Mouse (Mus musculus) midbrain, embryonic 16.5 days (tissue): ENCODE data around the gene Zfp593. TPM values are rescaled to one million over a fixed set of nuclear protein-coding genes. Genes with fewer than 3 reads are reported as not detected.
A peak's percentile ranks its signal among the peaks of the same experiment; 100 is the strongest.

Source experiments
- ATAC-seq: fragments of 200-750 bp; cut with Nextera tagmentation; 2 replicates; pipeline ENCODE4 v1.8.0; 2017; ENCODE audit warnings: moderate TSS enrichment
- H3K27ac ChIP-seq: fragments of 300-500 bp; sonication (generic); 2 replicates; pipeline ENCODE4 v1.5.1; 2014; ENCODE audit warnings: mild to moderate bottlenecking, low read length, mixed read lengths
- H3K27me3 ChIP-seq: fragments of 300-500 bp; sonication (generic); 2 replicates; pipeline ENCODE4 v1.6.1; 2014; ENCODE audit warnings: low read depth, low read length, mixed read lengths; ENCODE audit not compliant: control insufficient read depth, insufficient read depth
- H3K36me3 ChIP-seq: fragments of 300-500 bp; sonication (generic); 2 replicates; pipeline ENCODE4 v1.6.1; 2014; ENCODE audit warnings: mild to moderate bottlenecking, low read length, moderate library complexity, mixed read lengths; ENCODE audit not compliant: control insufficient read depth, insufficient read depth
- H3K4me1 ChIP-seq: fragments of 300-500 bp; sonication (generic); 2 replicates; pipeline ENCODE4 v1.6.1; 2014; ENCODE audit warnings: mild to moderate bottlenecking, low read length, mixed read lengths; ENCODE audit not compliant: control insufficient read depth, insufficient read depth
- H3K4me2 ChIP-seq: fragments of 300-500 bp; sonication (generic); 2 replicates; pipeline ENCODE4 v1.6.1; 2014; ENCODE audit warnings: mild to moderate bottlenecking, low read length, mixed read lengths
- H3K4me3 ChIP-seq: fragments of 300-500 bp; sonication (generic); 2 replicates; pipeline ENCODE4 v1.5.1; 2014; ENCODE audit warnings: low read depth, mild to moderate bottlenecking, low read length, moderate library complexity, mixed read lengths
- H3K9ac ChIP-seq: fragments of 300-500 bp; sonication (generic); 2 replicates; pipeline ENCODE4 v1.6.1; 2014; ENCODE audit warnings: low read depth, low read length, mixed read lengths
- H3K9me3 ChIP-seq: fragments of 300-500 bp; sonication (generic); replicated peaks from 2 replicates; pipeline ENCODE4 v1.6.1; 2014; ENCODE audit warnings: mild to moderate bottlenecking, low read length, mixed read lengths; ENCODE audit not compliant: control insufficient read depth, poor library complexity, severe bottlenecking
- WGBS: fragments of 180-500 bp; shearing (Covaris S2); extraction: QIAGEN DNeasy Blood & Tissue Kit; methylation state at CpG from one replicate; pipeline ENCODE4 v1.1.7; 2014; 5-methylcytosine and 5-hydroxymethylcytosine counted together
- polyA plus RNA-seq: library from polyadenylated mRNA; unstranded; fragments of >200 nt; fragmentation: Nextera tagmentation; extraction: Ambion mirVana; gene quantifications from 2 replicates; pipeline ENCODE4 v1.2.1, GENCODE M21; 2015

Zfp593 gene
- 12.4 and 13.4 TPM in 2 replicates for polyA plus RNA-seq

DNA sequence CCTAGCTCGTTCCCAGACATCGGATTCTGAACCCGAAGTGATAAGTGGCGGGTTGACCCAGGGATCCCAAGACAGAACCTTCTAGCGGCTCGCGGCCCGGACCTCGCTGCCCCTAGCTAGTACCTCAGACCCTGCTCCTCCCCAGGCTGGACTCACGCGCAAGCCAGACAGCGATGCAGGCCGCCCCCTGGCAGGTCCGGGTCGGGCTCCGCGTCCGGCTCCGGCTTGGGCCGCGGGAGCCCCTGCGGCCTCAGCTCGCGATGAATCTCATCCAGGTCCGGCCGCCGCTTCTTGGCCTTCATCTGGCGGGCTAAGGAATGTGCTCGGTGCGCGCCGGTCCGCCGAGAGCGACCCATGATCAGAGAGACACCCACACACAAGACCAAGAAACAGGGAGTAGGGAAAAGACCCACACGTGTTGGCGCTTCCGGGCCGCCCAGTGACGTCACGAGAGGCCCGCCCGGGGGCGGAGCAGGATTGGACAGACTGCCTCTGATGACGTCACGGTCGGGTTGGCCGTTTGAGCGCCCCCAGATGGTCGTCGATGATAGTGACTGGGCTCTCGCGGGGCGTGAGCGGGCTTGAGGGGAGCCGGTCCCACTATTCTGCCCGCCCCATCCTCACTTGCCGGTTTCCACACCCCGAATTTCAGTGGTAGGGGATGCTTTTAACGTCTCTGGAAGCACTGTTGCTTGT, at the start of gene Zfp593:
TSS of gene Zfp593 (minus strand) at position 445 of the 696 bp plus-strand sequence.
- H3K36me3 ChIP-seq = no peaks in the 10 kb centered on the region
- peak within 1 kb of the TSS; percentile 76 for H3K9ac ChIP-seq
- peaks cover 19% of the 10 kb centered on the region for H3K27me3 ChIP-seq
- no peaks in the 10 kb centered on the region for H3K9me3 ChIP-seq
- under 1% methylated on average over 60 of the region's 60 CpGs for WGBS
- H3K4me3 ChIP-seq = peak within 1 kb of the TSS; percentile 67
- H3K4me1 ChIP-seq = peaks cover 19% of the 10 kb centered on the region
- peak; percentile 74 for ATAC-seq
- no peak within 1 kb of the TSS for H3K27ac ChIP-seq
- H3K4me2 ChIP-seq = peak within 1 kb of the TSS; percentile 85

DNA sequence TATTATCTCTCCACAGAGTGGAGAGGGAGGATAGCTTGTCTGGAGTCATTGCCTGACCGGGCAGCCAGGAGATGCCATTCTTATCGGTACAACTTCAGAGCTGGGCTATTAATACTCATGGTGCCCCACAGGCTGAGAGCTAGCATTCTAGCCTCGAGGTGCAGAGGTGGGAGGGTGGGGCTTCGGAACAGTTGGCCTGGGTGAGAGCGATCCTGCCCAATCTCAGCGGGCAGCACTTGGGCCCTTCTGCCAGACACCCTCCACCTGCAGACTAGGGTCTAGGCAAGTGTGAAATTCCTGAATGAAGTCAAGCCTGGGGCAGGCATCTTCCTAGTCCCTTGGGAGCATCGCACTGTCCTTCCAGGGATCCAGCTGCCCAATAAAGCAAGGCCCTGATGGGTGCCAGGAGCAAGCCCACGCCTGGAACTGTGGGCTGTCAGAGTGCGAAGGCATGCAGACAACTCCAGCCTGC, 48.3 kb upstream of the Zfp593 start:
- Histone ChIP-seq H3K4me2 (no peak overlapping the region), H3K27me3 (no peaks in the 10 kb centered on the region), H3K36me3 (no peaks in the 10 kb centered on the region), H3K4me1 (peaks cover 2% of the 10 kb centered on the region), H3K4me3 (no peak overlapping the region), H3K9me3 (no peaks in the 10 kb centered on the region), H3K27ac (no peak overlapping the region), H3K9ac (no peak overlapping the region)
- 75% methylated on average over 9 of the region's 9 CpGs for WGBS
- no peak for ATAC-seq

DNA sequence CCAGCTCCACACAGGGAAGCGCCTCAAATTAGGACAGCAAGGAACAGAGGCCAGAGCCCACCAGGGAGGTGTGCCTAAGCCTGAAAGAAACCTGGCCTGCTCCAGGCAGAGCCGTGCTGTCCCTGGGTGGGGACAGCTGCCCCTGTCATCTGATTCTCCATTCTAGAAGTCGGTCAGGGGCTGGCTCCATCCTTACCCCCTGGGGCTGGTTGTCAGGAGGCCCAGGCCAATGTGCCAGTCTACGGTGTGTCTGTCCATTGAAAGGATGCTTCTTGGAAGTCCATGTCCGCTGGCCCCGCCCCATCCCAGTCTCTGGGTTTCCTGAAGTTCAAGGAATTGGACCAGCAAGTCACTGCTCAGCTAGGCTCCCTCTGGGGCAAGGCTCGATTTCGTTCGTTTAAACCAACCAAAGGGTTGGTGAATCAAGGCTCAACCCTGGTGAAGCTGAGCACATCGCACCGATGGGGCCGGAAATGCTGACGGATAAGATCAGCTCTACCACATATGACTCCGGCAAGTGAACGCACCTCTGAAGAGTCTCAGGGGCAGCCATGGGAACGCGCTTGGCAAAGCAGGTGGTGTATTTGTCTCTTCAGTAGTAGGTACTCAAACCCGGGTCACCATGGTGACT, 47.8 kb upstream of the Zfp593 start:
- 73% methylated on average over 18 of the region's 18 CpGs for WGBS
- H3K9me3 ChIP-seq = no peaks in the 10 kb centered on the region
- no peaks in the 10 kb centered on the region for H3K27me3 ChIP-seq
- H3K27ac ChIP-seq = no peak overlapping the region
- H3K4me2 ChIP-seq = no peak overlapping the region
- H3K4me1 ChIP-seq = peaks cover 8% of the 10 kb centered on the region
- no peak overlapping the region for H3K9ac ChIP-seq
- no peak for ATAC-seq
- H3K36me3 ChIP-seq = no peaks in the 10 kb centered on the region
- no peak overlapping the region for H3K4me3 ChIP-seq

DNA sequence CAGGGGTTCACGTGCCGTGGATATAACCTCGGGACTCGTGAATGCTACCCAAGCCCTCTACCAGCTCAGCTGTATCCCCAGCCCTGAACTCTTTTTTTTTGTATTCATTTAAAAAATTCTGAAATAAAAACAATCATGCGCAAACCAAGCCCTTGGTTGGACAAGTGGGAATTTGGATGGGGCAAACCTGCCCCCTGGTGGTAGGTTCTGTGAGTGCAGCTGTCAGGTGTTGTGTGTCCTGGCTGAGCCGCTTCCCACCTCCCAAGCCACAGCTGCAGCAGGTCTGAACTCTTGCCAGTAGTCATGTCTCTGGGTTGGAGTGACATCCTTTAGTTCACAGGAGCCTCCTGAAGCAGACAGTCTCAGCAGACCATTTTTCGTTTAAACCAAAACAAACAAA, 46.7 kb upstream of the Zfp593 start:
- H3K27me3 ChIP-seq = no peaks in the 10 kb centered on the region
- H3K27ac ChIP-seq = no peak overlapping the region
- no peaks in the 10 kb centered on the region for H3K36me3 ChIP-seq
- H3K4me1 ChIP-seq = peaks cover 8% of the 10 kb centered on the region
- no peaks in the 10 kb centered on the region for H3K9me3 ChIP-seq
- H3K9ac ChIP-seq = no peak overlapping the region
- H3K4me3 ChIP-seq = no peak overlapping the region
- H3K4me2 ChIP-seq = no peak overlapping the region
- 20% methylated on average over 7 of the region's 7 CpGs for WGBS
- ATAC-seq = no peak

DNA sequence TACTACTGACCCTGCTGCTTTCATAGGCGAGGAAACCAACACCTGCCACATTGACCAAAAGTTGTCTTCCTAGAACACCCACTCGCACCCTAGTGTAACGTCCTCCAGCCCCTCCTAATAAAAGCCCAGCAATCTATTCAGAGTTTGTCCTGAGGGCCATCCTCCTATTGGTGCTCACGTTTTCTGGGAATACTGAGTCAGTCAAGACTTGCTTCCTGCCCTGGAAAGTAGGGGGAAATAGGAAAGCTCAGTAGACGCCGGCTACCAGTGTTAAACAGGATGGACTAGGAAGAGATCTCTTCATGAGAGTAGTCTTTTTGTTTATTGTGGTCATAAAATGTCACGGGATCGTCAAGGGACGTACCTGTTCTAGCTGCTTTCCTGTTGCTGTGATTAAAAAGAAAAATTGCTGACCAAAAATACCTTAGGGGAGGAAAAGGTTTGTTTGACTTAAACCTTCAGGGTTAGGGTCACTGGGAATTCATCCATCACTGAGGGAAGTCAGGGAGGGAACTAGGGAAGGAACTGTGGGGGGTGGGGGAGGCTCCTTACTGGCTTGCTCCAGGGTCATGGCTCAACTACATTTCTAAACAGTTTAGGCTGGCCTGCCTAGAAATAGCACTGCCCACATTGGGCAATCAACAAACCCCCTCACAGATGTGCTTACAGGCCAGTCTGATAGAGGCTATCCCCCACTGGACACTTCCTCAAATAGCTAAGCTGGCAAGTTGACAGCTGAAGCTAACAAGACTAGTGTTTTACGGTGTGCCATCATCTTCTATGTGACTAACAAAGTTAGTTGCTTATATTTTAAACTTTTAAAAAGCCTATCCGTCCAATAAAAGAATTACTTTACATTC, 43.2 kb upstream of the Zfp593 start:
- peak overlapping the region; percentile 100 for H3K27ac ChIP-seq
- H3K27me3 ChIP-seq = no peaks in the 10 kb centered on the region
- H3K4me3 ChIP-seq = peak overlapping the region; percentile 81
- peaks cover 17% of the 10 kb centered on the region for H3K4me1 ChIP-seq
- peak overlapping the region; percentile 77 for H3K4me2 ChIP-seq
- H3K9me3 ChIP-seq = no peaks in the 10 kb centered on the region
- no peak for ATAC-seq
- no peaks in the 10 kb centered on the region; the same call in 1 of the 2 replicates for H3K36me3 ChIP-seq
- WGBS = 53% methylated on average over 11 of the region's 11 CpGs
- H3K9ac ChIP-seq = peak overlapping the region; percentile 100

DNA sequence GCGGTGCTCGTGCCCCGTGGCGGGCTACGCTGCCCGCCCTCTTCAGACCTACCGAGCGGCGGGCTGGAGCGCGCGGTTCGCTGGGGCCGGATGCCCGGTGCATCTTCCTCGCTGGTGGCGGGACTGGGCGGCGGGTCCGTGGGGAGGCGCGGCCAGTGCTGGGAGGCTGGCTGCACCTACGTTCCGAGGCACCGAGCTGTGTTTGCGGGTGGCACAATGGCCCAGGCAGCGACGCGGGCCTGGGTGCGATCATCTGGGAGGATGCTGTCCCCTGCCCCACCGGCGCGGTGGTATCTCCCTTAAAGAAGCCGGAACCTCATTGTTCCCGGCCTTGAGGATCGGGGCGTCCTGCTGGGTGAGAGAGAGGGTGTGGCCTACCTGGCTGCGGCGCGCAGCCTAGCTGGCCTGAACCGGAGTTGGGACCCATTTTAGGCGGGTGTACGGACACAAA, 42.2 kb upstream of the Zfp593 start, which contains the start of gene Pdik1l:
TSS of gene Pdik1l (minus strand) at position 321 of the 451 bp plus-strand sequence.
- peaks cover 17% of the 10 kb centered on the region for H3K4me1 ChIP-seq
- H3K4me3 ChIP-seq = peak within 1 kb of the TSS; percentile 81
- under 1% methylated on average over 37 of the region's 43 CpGs for WGBS
- peak within 1 kb of the TSS; percentile 96 for H3K4me2 ChIP-seq
- ATAC-seq = peak; percentile 85
- peak within 1 kb of the TSS; percentile 100 for H3K9ac ChIP-seq
- H3K9me3 ChIP-seq = no peaks in the 10 kb centered on the region
- no peaks in the 10 kb centered on the region for H3K27me3 ChIP-seq
- peak within 1 kb of the TSS; percentile 100 for H3K27ac ChIP-seq
- H3K36me3 ChIP-seq = no peaks in the 10 kb centered on the region; the same call in 1 of the 2 replicates

DNA sequence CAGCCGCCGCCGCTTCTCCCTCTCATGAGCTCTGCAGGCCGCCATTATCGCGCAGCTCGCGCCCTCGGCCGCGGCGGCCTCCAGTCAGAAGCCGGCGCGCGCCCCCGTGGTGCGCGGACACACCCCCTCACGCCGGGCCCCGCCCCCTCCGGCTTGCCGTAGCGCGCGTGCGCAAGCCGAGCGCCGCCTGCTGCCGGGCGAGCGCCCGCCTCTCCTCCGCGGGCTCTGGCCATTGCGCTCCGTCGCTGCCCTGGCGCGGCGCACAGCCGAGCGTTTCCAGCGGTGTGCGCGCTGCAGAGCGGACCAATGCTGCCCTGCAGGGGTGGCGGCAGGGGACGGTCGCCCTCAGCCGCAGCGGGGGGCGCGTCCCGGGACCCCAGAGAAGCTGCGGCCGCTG, 41.8 kb upstream of the Zfp593 start:
- Histone ChIP-seq H3K9ac (peak overlapping the region; percentile 100), H3K4me1 (peaks cover 17% of the 10 kb centered on the region), H3K9me3 (no peaks in the 10 kb centered on the region), H3K27me3 (no peaks in the 10 kb centered on the region), H3K36me3 (peaks cover 1% of the 10 kb centered on the region), H3K4me3 (peak overlapping the region; percentile 81), H3K27ac (peak overlapping the region; percentile 100), H3K4me2 (peak overlapping the region; percentile 77)
- ATAC-seq = peak; percentile 96
- under 1% methylated on average over 52 of the region's 59 CpGs for WGBS

DNA sequence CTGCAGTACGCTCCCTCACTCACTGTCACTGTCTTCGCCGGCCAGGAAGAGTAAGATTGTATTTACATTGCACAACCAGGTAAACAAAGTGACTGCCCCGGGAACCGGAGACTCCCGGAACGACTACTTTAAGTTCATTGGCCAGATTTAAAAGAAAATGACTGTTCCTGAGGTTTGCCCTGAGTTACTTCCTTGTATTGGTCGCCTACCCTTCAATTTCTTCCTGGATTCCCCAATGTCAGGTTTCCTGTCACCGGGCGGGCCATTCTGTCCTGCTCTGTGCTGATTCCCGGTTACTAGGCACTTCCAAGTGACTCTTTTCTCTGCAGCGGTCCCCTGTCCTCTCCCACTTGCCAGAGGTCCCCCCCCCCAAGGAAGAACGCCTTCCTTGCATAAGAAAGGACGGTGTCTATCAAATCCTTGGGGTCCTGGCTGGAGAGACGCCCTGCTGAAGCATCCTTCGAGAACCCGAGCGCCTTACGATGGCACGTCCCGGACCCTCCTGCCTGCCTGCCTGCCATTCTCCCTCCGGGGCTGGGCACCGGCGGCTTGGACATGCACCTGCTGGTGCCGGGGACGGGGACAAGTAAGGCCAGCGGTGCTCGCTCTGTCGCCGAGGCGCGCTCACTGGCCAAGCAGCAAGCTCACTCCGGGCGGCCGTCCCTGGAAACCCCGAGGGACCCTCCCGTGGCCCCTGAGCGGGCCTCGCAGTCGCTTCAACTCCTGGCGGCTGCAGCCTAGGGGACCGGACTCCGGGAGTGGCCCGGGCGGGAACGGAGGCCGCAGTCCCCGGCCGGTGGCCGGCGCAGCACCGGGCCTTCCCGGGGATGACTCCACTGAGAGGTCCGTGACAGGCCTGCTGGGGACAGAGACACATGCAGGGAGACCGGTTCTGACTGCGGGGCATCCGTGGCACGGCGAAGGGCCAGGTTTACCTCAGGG, 41.1 kb upstream of the Zfp593 start:
- H3K4me2 ChIP-seq = peak overlapping the region; percentile 96
- no peaks in the 10 kb centered on the region for H3K27me3 ChIP-seq
- peak overlapping the region; percentile 81 for H3K4me3 ChIP-seq
- no peaks in the 10 kb centered on the region for H3K9me3 ChIP-seq
- H3K27ac ChIP-seq = peak overlapping the region; percentile 100
- peak; percentile 1; the same call in 1 of the 2 replicates for ATAC-seq
- H3K36me3 ChIP-seq = peaks cover 6% of the 10 kb centered on the region
- peak overlapping the region; percentile 100 for H3K9ac ChIP-seq
- peaks cover 17% of the 10 kb centered on the region for H3K4me1 ChIP-seq
- WGBS = 3% methylated on average over 55 of the region's 59 CpGs
